Mouse (Mus musculus) spleen, embryonic (tissue): ENCODE data around the gene Spns2.

Experiments used
- CTCF ChIA-PET: fragments of 350-600 bp; sonication (Branson Sonifier 250); formaldehyde crosslinking; loops from one replicate; lab custom pipeline; 2022; lab: Charles Lee

Gene Spns2

GRCm38 (mm10) chr11:72489881-72490301 is at the start of gene Spns2:
Spns2 (minus strand) TSS chr11:72489904.
- CTCF ChIA-PET: interaction anchor here (0.8 to 1.1 kb wide), 2 partner anchors 29 to 40 kb away, joined by 3 read pairs; no protein-coding TSS in a partner anchor

- CTCF ChIA-PET: interaction anchor here (0.6 kb wide), 1 partner anchor 48 kb away, joined by 3 read pairs; no protein-coding TSS in a partner anchor
Observed at GRCm38 (mm10) chr11:72538811-72539210, 49.1 kb upstream of the Spns2 start.

DNA sequence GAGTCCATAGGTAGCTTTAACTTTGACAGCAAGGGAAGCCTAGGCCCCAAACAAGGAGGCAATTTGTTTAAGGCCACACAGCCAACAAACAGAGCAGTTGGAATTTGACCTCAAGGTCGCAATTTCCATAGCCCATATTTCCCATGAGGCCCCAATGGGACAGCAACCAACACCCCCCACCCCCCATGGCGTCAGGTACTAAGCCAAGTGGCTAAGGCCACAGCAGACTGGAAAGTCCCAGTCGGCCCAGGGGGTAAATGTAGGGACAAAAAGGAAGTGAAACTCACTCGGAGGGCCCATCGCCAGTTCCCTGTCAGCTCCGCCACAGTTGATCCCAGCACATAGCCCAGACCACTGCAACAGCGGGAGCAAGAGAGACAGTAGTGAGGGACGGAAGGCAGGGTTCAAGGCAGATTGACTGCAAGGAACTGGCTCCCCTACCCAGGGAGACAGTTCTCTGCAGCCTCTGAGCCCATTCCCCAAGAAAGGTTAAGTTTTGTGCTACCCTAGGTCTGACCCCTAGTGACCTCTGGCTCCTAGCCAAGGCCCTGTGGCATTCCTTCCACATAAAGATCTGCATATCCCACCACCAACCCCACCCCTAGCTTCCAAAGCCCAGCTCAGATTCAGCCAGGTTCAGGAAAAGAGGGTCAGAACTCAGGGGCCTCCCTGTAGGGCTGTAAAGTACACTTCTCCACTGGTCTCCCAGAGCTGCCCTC is 48.5 kb upstream of the Spns2 start:
- CTCF ChIA-PET: interaction anchor here (0.6 to 1.0 kb wide), 2 partner anchors 8 to 251 kb away, joined by 3 read pairs; no protein-coding TSS in a partner anchor

- CTCF ChIA-PET: interaction anchor here (0.6 to 1.0 kb wide), 2 partner anchors 9 to 250 kb away, joined by 3 read pairs; no protein-coding TSS in a partner anchor
Observed at GRCm38 (mm10) chr11:72537503-72537902, 47.8 kb upstream of the Spns2 start.

- CTCF ChIA-PET: no interaction called here
Observed at GRCm38 (mm10) chr11:72535519-72535918, 45.8 kb upstream of the Spns2 start.

GRCm38 (mm10) chr11:72532890-72533289 is 43.2 kb upstream of the Spns2 start:
- CTCF ChIA-PET: interaction anchor here (0.6 to 0.7 kb wide), 3 partner anchors 61 to 1608 kb away, joined by 4 to 7 read pairs (median 6); no protein-coding TSS in a partner anchor

- CTCF ChIA-PET: no interaction called here
Observed at GRCm38 (mm10) chr11:72531632-72532031, 41.9 kb upstream of the Spns2 start.

GRCm38 (mm10) chr11:72531144-72531543 is 41.4 kb upstream of the Spns2 start:
- CTCF ChIA-PET: no interaction called here

DNA sequence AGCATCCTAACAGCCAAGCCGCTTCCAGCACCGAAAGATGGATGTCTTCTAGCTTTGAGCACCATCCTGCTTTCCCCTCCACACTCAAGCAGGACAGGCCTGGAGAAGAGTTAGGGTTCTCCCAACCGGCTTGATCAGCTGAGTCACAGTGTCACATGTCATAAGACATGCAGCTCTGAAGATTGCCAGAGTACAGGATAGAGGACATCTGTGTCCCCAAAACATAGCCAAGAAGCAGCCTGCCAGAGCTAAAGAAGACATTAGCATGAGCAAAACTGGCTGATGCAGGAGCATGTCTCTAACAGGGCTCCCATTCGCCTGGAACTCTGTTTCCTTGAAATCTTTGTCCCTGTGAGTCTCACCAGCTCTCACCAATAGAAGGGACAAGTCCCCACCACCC is 36.5 kb upstream of the Spns2 start:
- CTCF ChIA-PET: no interaction called here

DNA sequence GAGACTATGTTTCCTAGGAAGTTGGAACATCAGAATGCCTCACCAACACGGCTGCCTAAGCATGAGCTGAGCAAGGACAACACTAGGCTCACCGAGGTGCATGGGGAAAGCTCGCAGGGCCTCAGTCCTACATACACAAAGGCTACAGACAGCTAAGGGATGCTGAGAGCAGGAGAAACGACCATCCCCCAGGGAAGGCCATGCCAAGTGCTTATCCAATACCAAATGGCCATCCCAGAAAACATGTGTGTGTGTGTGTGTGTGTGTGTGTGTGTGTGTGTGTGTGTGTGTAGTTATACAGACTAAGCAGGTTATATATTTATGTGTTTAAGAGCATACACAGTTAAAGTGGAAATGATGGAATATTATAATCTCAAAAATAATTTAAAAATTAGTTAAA is 34.0 kb upstream of the Spns2 start:
- CTCF ChIA-PET: no interaction called here

DNA sequence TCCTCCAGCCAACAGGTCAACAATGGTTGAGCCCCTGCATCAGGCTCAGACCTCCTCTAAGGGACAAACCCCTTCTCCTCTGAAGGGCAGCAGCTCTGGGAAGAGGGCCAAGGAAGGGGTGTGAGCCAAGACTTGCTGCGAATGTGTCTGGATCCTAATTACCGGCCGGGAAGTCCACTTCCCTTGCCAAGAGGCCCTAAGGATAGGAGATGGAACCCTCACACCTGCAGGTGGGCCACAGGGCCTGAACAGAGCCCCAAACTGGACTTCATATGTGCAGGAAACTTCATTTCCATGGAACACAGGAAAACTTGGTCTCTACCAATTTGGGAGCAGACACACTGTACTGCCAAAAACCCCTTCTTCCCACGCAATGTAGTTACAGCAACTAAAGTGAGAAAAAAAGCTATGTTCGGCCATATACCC is 32.9 kb upstream of the Spns2 start:
- CTCF ChIA-PET: no interaction called here

GRCm38 (mm10) chr11:72521598-72522541 is 32.2 kb upstream of the Spns2 start:
- CTCF ChIA-PET: no interaction called here

- CTCF ChIA-PET: no interaction called here
Observed at GRCm38 (mm10) chr11:72519895-72520294, 30.2 kb upstream of the Spns2 start.

- CTCF ChIA-PET: no interaction called here
Observed at GRCm38 (mm10) chr11:72519189-72519588, 29.5 kb upstream of the Spns2 start.

DNA sequence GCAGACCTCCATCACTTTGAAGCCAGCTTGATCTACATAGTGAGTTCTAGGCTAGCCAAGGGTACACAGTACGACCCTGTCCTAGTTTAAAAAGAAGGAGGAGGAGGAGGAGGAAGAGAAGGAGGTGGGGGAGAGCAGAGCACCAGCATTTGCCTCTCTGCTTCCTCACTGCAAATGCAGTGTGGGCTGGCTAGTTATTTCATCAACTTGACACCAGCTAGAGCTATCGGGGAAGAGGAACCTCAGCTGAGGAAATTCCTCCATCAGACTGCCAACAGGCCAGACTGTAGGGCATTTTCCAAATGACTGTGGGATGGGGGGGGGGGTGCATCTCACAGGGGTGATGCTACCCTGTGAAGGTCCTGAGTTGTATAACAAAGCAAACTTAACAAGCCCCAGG is 28.7 kb upstream of the Spns2 start:
- CTCF ChIA-PET: interaction anchor here (0.5 kb wide), 1 partner anchor 38 kb away, joined by 4 read pairs; no protein-coding TSS in a partner anchor

DNA sequence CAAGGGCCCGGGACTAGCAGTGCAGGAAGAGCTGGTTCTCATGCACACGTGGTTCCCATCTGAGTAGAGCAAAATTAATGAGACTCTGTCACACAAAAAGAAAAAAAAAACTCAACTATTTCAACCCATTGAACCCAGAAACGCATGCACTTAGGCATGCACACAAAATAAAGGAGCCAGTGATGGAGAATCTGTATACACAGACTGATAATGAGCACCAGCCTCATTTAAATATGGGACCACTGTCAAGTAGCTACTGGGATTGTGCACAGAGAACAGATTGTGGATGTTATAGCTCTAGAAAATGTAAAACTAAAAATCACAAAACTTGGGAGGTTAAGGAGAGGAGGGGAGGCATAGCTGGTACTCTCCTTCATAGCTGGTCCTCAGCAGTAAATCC is 25.3 kb upstream of the Spns2 start:
- CTCF ChIA-PET: interaction anchor here (0.7 kb wide), 1 partner anchor 28 kb away, joined by 5 read pairs; no protein-coding TSS in a partner anchor

GRCm38 (mm10) chr11:72508651-72509050 is 18.9 kb upstream of the Spns2 start:
- CTCF ChIA-PET: interaction anchor here (0.6 kb wide), 1 partner anchor 229 kb away, joined by 3 read pairs; no protein-coding TSS in a partner anchor

DNA sequence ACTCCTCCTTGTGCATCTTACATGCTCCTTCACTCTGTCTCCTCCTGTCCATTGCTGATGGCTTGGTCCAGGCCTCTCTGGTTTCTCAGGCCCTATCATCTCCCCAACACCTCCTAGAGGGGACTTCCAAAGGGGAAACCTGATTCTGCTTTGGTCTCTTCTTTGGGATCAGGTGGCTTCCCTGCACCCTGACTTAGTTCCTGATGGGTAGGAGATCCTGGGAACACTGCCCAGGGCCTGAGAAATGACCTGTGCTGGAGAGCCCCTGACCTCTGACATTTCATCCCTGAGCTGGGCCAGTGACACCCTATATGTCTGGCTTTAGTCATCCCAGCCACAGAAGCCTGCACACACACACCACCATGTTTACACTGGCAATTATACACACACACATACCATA is 17.9 kb upstream of the Spns2 start:
- CTCF ChIA-PET: no interaction called here

- CTCF ChIA-PET: no interaction called here
Observed at GRCm38 (mm10) chr11:72504016-72504797, 14.5 kb upstream of the Spns2 start.

- CTCF ChIA-PET: no interaction called here
Observed at GRCm38 (mm10) chr11:72503501-72503921, 13.8 kb upstream of the Spns2 start.

GRCm38 (mm10) chr11:72502236-72502635 is 12.5 kb upstream of the Spns2 start:
- CTCF ChIA-PET: no interaction called here
